Mouse (Mus musculus): ENCODE measurements around the gene Ptprm. TPM values are rescaled to one million over a fixed set of nuclear protein-coding genes. Genes with fewer than 3 reads are reported as not detected.

Ptprm gene
- polyA plus RNA-seq, 1 experiment from 2014 or later: 9.0 TPM

DNA sequence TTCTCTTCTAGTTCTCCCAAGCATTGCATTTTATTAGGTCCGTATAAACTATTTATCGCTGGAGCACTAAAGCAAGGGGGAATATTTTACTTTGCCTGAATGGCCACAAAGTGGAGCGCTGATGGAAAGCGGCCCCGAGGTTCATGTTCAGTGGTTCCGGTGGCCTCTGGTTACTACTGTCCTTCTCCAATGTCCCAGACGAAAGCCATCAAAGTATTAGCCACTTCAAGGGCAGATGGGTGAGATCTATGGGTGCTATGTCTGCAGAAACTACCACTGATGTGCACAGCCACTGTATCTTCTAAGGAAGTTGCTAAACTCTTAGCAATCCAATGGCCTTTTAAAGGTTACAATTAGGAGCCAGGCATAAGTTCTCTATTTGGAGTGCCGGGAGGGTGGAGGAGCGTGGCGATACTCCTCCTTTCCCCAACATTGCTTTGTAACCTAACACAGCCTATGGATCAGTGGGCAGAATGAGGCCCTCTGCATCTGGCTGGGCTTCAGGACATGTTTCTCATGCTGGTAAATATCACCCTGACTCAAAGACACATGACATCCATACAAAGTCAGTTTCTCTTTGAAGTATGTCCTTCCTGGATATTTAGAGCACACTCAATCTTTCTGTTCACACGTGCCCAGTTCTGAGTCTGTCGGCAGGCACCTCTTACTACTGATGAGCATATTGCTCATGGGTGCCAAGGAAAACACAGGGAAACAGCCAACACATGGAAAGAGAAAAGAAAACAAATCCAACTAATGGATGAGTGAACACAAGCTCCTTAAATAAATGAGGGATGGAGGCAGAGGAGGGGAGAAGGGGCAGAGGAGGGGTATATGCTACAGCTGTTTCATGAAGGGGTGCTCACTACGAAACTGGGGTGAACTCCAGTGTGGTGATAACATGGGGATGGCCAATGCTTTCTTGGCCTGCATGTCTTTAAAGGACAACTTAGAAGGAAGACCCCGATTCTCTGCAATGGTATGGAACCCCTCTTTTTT, 584.6 kb downstream of the Ptprm start:
- Histone ChIP-seq H3K27ac (no peak overlapping the region), H3K4me3 (no peak overlapping the region), H3K4me1 (0 out of 2 replicates have a peak, but pooled peaks cover 7% of the 10 kb centered on the region), H3K27me3 (ENCODE audit: low read depth, poor library complexity, severe bottlenecking) (peaks cover 19% of the 10 kb centered on the region), H3K9me3 (replicated peaks) (no peaks in the 10 kb centered on the region), H3K36me3 (no peaks in the 10 kb centered on the region)
- DNase-seq (ENCODE audit: low spot score): no peak
- whole genome bisulfite sequencing: 86% methylated on average over 14 of the region's 14 CpGs

- 80% methylated on average over 11 of the region's 11 CpGs for WGBS
- peaks cover 24% of the 10 kb centered on the region for H3K27me3 ChIP-seq (ENCODE audit: low read depth, poor library complexity, severe bottlenecking)
- no peak overlapping the region for H3K27ac ChIP-seq
- 0 out of 2 replicates have a peak, but pooled peaks cover 7% of the 10 kb centered on the region for H3K4me1 ChIP-seq
- H3K9me3 ChIP-seq (replicated peaks): no peaks in the 10 kb centered on the region
- DNase-seq (ENCODE audit: low spot score): no peak
- no peaks in the 10 kb centered on the region for H3K36me3 ChIP-seq
- H3K4me3 ChIP-seq: no peak overlapping the region
Observed at GRCm38 (mm10) chr17:66768689-66769275, 585.5 kb downstream of the Ptprm start.

GRCm38 (mm10) chr17:66766166-66766565, 588.1 kb downstream of the Ptprm start:
- no peak overlapping the region for H3K27ac ChIP-seq
- no peaks in the 10 kb centered on the region for H3K9me3 ChIP-seq (replicated peaks)
- H3K27me3 ChIP-seq (ENCODE audit: low read depth, poor library complexity, severe bottlenecking): peaks cover 33% of the 10 kb centered on the region
- no peak overlapping the region for H3K4me3 ChIP-seq
- no peak for DNase-seq (ENCODE audit: low spot score)
- whole genome bisulfite sequencing: 88% methylated on average over 6 of the region's 6 CpGs
- no peaks in the 10 kb centered on the region for H3K36me3 ChIP-seq
- H3K4me1 ChIP-seq: peaks cover 21% of the 10 kb centered on the region

- no peaks in the 10 kb centered on the region for H3K9me3 ChIP-seq (replicated peaks)
- no peaks in the 10 kb centered on the region for H3K36me3 ChIP-seq
- DNase-seq (ENCODE audit: low spot score): no peak
- H3K4me1 ChIP-seq: peaks cover 19% of the 10 kb centered on the region
- H3K27me3 ChIP-seq (ENCODE audit: low read depth, poor library complexity, severe bottlenecking): peaks cover 41% of the 10 kb centered on the region
- no peak overlapping the region for H3K4me3 ChIP-seq
- 80% methylated on average over 2 of the region's 2 CpGs for WGBS
- H3K27ac ChIP-seq: no peak overlapping the region
Observed at GRCm38 (mm10) chr17:66764435-66764834, 589.8 kb downstream of the Ptprm start.

- H3K4me1 ChIP-seq: peaks cover 19% of the 10 kb centered on the region
- no peak overlapping the region for H3K27ac ChIP-seq
- no peak overlapping the region for H3K4me3 ChIP-seq
- WGBS: 93% methylated on average over 10 of the region's 10 CpGs
- no peaks in the 10 kb centered on the region for H3K9me3 ChIP-seq (replicated peaks)
- peaks cover 59% of the 10 kb centered on the region for H3K27me3 ChIP-seq (ENCODE audit: low read depth, poor library complexity, severe bottlenecking)
- no peaks in the 10 kb centered on the region for H3K36me3 ChIP-seq
- DNase-seq (ENCODE audit: low spot score): no peak
Observed at GRCm38 (mm10) chr17:66762716-66763115, 591.5 kb downstream of the Ptprm start.

GRCm38 (mm10) chr17:66761326-66762296, 592.6 kb downstream of the Ptprm start:
- Histone ChIP-seq H3K27ac (no peak overlapping the region), H3K36me3 (no peaks in the 10 kb centered on the region), H3K9me3 (replicated peaks) (no peaks in the 10 kb centered on the region), H3K4me1 (peaks cover 30% of the 10 kb centered on the region), H3K27me3 (ENCODE audit: low read depth, poor library complexity, severe bottlenecking) (peaks cover 62% of the 10 kb centered on the region), H3K4me3 (no peak overlapping the region)
- no peak for DNase-seq (ENCODE audit: low spot score)
- WGBS: 61% methylated on average over 26 of the region's 26 CpGs

DNA sequence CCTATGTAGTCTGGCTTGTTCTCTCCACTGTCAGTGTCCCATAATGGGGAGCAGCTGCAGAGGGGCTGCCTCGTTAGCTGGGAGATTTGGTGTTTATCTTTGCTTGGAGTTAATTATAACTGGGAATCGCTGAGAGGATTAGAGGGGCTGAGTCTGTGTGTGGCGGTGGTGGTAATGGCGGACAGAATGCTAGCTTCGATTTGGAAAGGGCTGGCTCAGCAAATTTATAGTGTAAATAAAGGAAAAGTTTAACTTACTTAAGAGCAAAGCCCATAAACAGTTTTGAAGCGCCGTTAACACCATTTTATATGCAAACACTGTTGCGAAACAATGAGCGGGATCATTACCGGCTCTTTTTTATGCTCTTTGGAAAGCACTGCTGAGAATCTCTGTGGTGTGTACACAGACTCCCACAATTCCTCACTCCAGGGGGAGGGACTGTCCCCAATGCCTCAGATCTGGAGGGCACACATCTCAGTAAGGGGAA, 597.2 kb downstream of the Ptprm start:
- Histone ChIP-seq H3K27me3 (ENCODE audit: low read depth, poor library complexity, severe bottlenecking) (peaks cover 65% of the 10 kb centered on the region), H3K27ac (no peak overlapping the region; the same call in 1 of the 2 replicates), H3K4me3 (peak overlapping the region; percentile 29), H3K9me3 (replicated peaks) (no peaks in the 10 kb centered on the region), H3K36me3 (no peaks in the 10 kb centered on the region), H3K4me1 (peaks cover 40% of the 10 kb centered on the region)
- DNase-seq (ENCODE audit: low spot score): no peak
- WGBS: 36% methylated on average over 10 of the region's 10 CpGs

- H3K36me3 ChIP-seq: no peaks in the 10 kb centered on the region
- H3K4me3 ChIP-seq: peak overlapping the region; percentile 29
- H3K9me3 ChIP-seq (replicated peaks): no peaks in the 10 kb centered on the region
- H3K4me1 ChIP-seq: peaks cover 34% of the 10 kb centered on the region
- WGBS: 57% methylated on average over 9 of the region's 9 CpGs
- no peak overlapping the region; the same call in 1 of the 2 replicates for H3K27ac ChIP-seq
- no peak for DNase-seq (ENCODE audit: low spot score)
- H3K27me3 ChIP-seq (ENCODE audit: low read depth, poor library complexity, severe bottlenecking): peaks cover 66% of the 10 kb centered on the region
Observed at GRCm38 (mm10) chr17:66756500-66756899, 597.8 kb downstream of the Ptprm start.

GRCm38 (mm10) chr17:66755191-66755654, 599.0 kb downstream of the Ptprm start:
- no peak overlapping the region for H3K4me3 ChIP-seq
- H3K4me1 ChIP-seq: peaks cover 29% of the 10 kb centered on the region
- H3K27ac ChIP-seq: peak overlapping the region; percentile 20; the same call in 1 of the 2 replicates
- 19% methylated on average over 3 of the region's 3 CpGs for WGBS
- H3K27me3 ChIP-seq (ENCODE audit: low read depth, poor library complexity, severe bottlenecking): peaks cover 60% of the 10 kb centered on the region
- no peaks in the 10 kb centered on the region for H3K9me3 ChIP-seq (replicated peaks)
- H3K36me3 ChIP-seq: no peaks in the 10 kb centered on the region
- DNase-seq (ENCODE audit: low spot score): peak; percentile 70

DNA sequence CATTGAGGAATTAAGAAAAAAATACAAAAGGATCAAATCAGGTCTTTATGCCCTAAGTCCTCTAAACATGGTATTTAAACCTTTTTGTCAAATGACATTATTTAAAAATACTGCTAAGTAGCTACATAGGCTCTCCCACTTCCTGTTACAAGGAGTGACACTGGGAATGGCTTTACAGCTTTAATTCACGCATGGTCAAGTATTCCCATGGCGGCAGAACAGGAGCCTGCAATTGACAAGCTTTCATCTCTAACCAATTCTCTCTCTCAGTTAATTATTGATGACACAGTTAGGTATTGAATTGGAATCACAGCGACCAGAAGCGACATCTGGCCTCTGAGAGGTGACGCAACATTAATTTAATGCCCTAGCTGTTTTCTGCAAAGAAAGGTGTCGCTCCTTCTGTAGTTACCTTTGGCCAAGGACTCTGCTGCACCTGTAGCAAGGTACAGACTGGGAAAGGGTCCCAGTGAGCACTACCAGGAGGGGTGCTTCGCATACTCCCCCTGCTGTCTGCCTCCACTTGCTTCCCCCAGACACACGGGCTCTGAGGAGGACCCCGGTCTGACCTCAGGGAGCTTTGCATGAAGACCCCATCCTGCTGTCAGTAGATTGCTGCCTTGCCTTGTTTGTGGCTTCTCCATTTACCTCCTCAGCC, 599.9 kb downstream of the Ptprm start:
- Histone ChIP-seq H3K4me1 (peaks cover 29% of the 10 kb centered on the region), H3K36me3 (no peaks in the 10 kb centered on the region), H3K27ac (no peak overlapping the region), H3K9me3 (replicated peaks) (no peaks in the 10 kb centered on the region), H3K27me3 (ENCODE audit: low read depth, poor library complexity, severe bottlenecking) (peaks cover 51% of the 10 kb centered on the region), H3K4me3 (no peak overlapping the region)
- WGBS: 66% methylated on average over 9 of the region's 9 CpGs
- no peak for DNase-seq (ENCODE audit: low spot score)

GRCm38 (mm10) chr17:66751746-66752145, 602.5 kb downstream of the Ptprm start:
- peaks cover 19% of the 10 kb centered on the region for H3K4me1 ChIP-seq
- no peak overlapping the region for H3K4me3 ChIP-seq
- H3K36me3 ChIP-seq: no peaks in the 10 kb centered on the region
- DNase-seq (ENCODE audit: low spot score): no peak
- H3K27ac ChIP-seq: no peak overlapping the region
- peaks cover 35% of the 10 kb centered on the region; the same call in 1 of the 2 replicates for H3K27me3 ChIP-seq (ENCODE audit: low read depth, poor library complexity, severe bottlenecking)
- no peaks in the 10 kb centered on the region for H3K9me3 ChIP-seq (replicated peaks)
- 92% methylated on average over 8 of the region's 8 CpGs for WGBS
